Mouse (Mus musculus) heart, embryonic 14.5 days (tissue): ENCODE data around the gene Vmn1r222. TPM values are rescaled to one million over a fixed set of nuclear protein-coding genes. Genes with fewer than 3 reads are reported as not detected.
A peak's percentile ranks its signal among the peaks of the same experiment; 100 is the strongest.
"Not testable (repeated sequence)": the region's sequence is repeated elsewhere in the genome, so short reads cannot be mapped to it uniquely, and the experiment has no call there.

Experiments used
- ATAC-seq: fragments of 200-750 bp; cut with Nextera tagmentation; 2 replicates; pipeline ENCODE4 v1.8.0; 2017; ENCODE audit warnings: low read depth, moderate TSS enrichment; ENCODE audit not compliant: insufficient number of reproducible peaks, insufficient read depth, low FRiP score
- H3K27ac ChIP-seq, 2 experiments: fragments of 200-500 bp in 1 of 2; fragments of 300-500 bp in 1 of 2; sonication (generic) in 1 of 2; replicated peaks in 1 of 2; 2 replicates each; pipeline ENCODE4 v1.5.1; 2012 to 2014; ENCODE audit warnings: low read depth in 2 of 2, low read length in 2 of 2, control low read depth in 1 of 2, mild to moderate bottlenecking in 1 of 2, mixed read lengths in 1 of 2; ENCODE audit not compliant: control insufficient read depth in 1 of 2, insufficient read depth in 1 of 2
- H3K27me3 ChIP-seq: fragments of 300-500 bp; sonication (generic); 2 replicates; pipeline ENCODE4 v1.6.1; 2014; ENCODE audit warnings: mild to moderate bottlenecking, low read length, control low read depth; ENCODE audit not compliant: control insufficient read depth, insufficient read depth
- H3K36me3 ChIP-seq: fragments of 300-500 bp; sonication (generic); 2 replicates; pipeline ENCODE4 v1.6.1; 2014; ENCODE audit warnings: mild to moderate bottlenecking, control low read depth, low read length, mixed read lengths; ENCODE audit not compliant: control insufficient read depth, insufficient read depth
- H3K4me1 ChIP-seq, 2 experiments: fragments of 200-500 bp in 1 of 2; fragments of 300-500 bp in 1 of 2; sonication (generic) in 1 of 2; 2 replicates each; pipeline ENCODE4 v1.6.1; 2012 to 2014; ENCODE audit warnings: low read length in 2 of 2, control low read depth in 1 of 2, mixed read lengths in 1 of 2; ENCODE audit not compliant: control insufficient read depth in 2 of 2, insufficient read depth in 2 of 2
- H3K4me2 ChIP-seq: fragments of 300-500 bp; sonication (generic); 2 replicates; pipeline ENCODE4 v1.6.1; 2014; ENCODE audit warnings: mild to moderate bottlenecking, low read length
- H3K4me3 ChIP-seq, 2 experiments: fragments of 200-500 bp in 1 of 2; fragments of 300-500 bp in 1 of 2; sonication (generic) in 1 of 2; 2 replicates each; pipeline ENCODE4 v1.5.1; 2012 to 2014; ENCODE audit warnings: low read length in 2 of 2, mild to moderate bottlenecking in 2 of 2, control low read depth in 1 of 2, low read depth in 1 of 2, moderate library complexity in 1 of 2; ENCODE audit not compliant: control insufficient read depth in 1 of 2, insufficient read depth in 1 of 2
- H3K9ac ChIP-seq: fragments of 300-500 bp; sonication (generic); 2 replicates; pipeline ENCODE4 v1.6.1; 2014; ENCODE audit warnings: mild to moderate bottlenecking, low read length
- H3K9me3 ChIP-seq: fragments of 300-500 bp; sonication (generic); 2 replicates; pipeline ENCODE4 v1.6.1; 2016; ENCODE audit warnings: low read length, control low read depth; ENCODE audit not compliant: control insufficient read depth
- WGBS: fragments of 180-500 bp; shearing (Covaris S2); extraction: QIAGEN DNeasy Blood & Tissue Kit; methylation state at CpG from one replicate; pipeline ENCODE4 v1.1.7; 2014; 5-methylcytosine and 5-hydroxymethylcytosine counted together
- polyA plus RNA-seq: library from polyadenylated mRNA; unstranded; fragments of >200 nt; fragmentation: Nextera tagmentation; extraction: Ambion mirVana; gene quantifications from 2 replicates; pipeline ENCODE4 v1.2.1, GENCODE M21; 2014

Gene Vmn1r222
- not detected in 2 replicates for polyA plus RNA-seq

GRCm38 (mm10) chr13:23235847-23236246, at the start of gene Vmn1r222:
TSS of gene Vmn1r222 (minus strand) at chr13:23235947.
- not testable (repeated sequence) for H3K9me3 ChIP-seq, H3K27me3 ChIP-seq, H3K4me1 ChIP-seq, H3K4me2 ChIP-seq, H3K36me3 ChIP-seq, ATAC-seq, H3K27ac ChIP-seq, H3K9ac ChIP-seq, H3K4me3 ChIP-seq

GRCm38 (mm10) chr13:23285191-23285920, 49.6 kb upstream of the Vmn1r222 start:
- H3K36me3 ChIP-seq: no peaks in the 10 kb centered on the region
- H3K9ac ChIP-seq: no peak overlapping the region
- no peak for ATAC-seq
- 2% methylated on average over 22 of the region's 22 CpGs for WGBS
- H3K9me3 ChIP-seq: no peaks in the 10 kb centered on the region
- H3K4me1 ChIP-seq: peaks cover 0 to 6% of the 10 kb centered on the region in 2 experiments; a peak in 2 of 4 replicates
- H3K27me3 ChIP-seq: 0 out of 2 replicates have a peak, but pooled peaks cover 3% of the 10 kb centered on the region
- peak overlapping the region; percentile 43 to 53 for H3K4me3 ChIP-seq
- H3K27ac ChIP-seq: no peak overlapping the region
- peak overlapping the region; percentile 83 for H3K4me2 ChIP-seq

- Histone ChIP-seq H3K4me2 (no peak overlapping the region), H3K4me3 (no peak overlapping the region), H3K9ac (no peak overlapping the region), H3K9me3 (no peaks in the 10 kb centered on the region), H3K4me1 (peaks cover 0 to under 1% of the 10 kb centered on the region in 2 experiments; a peak in 1 of 4 replicates), H3K27me3 (no peaks in the 10 kb centered on the region), H3K27ac (no peak overlapping the region), H3K36me3 (no peaks in the 10 kb centered on the region)
- WGBS: 82% methylated on average over 3 of the region's 3 CpGs
- ATAC-seq: no peak
Observed at GRCm38 (mm10) chr13:23279992-23280391, 44.2 kb upstream of the Vmn1r222 start.

- WGBS: 91% methylated on average over 4 of the region's 4 CpGs
- ATAC-seq: no peak
Observed at GRCm38 (mm10) chr13:23279576-23279975, 43.8 kb upstream of the Vmn1r222 start.

GRCm38 (mm10) chr13:23270321-23271101, 34.8 kb upstream of the Vmn1r222 start:
- peaks cover 4% of the 10 kb centered on the region; the same call in 1 of the 2 replicates for H3K27me3 ChIP-seq
- no peak overlapping the region; the same call in 1 of the 2 replicates for H3K9ac ChIP-seq
- peak overlapping the region; percentile 19 to 22 for H3K4me3 ChIP-seq
- H3K9me3 ChIP-seq: no peaks in the 10 kb centered on the region
- 2% methylated on average over 34 of the region's 34 CpGs for WGBS
- H3K4me1 ChIP-seq: peaks cover 0 to 2% of the 10 kb centered on the region in 2 experiments; a peak in 1 of 4 replicates
- H3K4me2 ChIP-seq: peak overlapping the region; percentile 59
- no peak overlapping the region for H3K27ac ChIP-seq
- no peaks in the 10 kb centered on the region for H3K36me3 ChIP-seq
- ATAC-seq: 0 out of 2 replicates have a peak, but pooled peaks have one; percentile 39

More at GRCm38 (mm10) chr13:23279576-23279975, 43.8 kb upstream of the Vmn1r222 start:
- Histone ChIP-seq H3K4me3 (no peak overlapping the region), H3K9me3 (no peaks in the 10 kb centered on the region), H3K4me1 (no peaks in the 10 kb centered on the region), H3K27me3 (no peaks in the 10 kb centered on the region), H3K36me3 (no peaks in the 10 kb centered on the region), H3K27ac (no peak overlapping the region), H3K9ac (no peak overlapping the region), H3K4me2 (no peak overlapping the region)

- WGBS: 18% methylated on average over 11 of the region's 11 CpGs
- peak overlapping the region; percentile 19 to 22; a peak in 3 of 4 replicates for H3K4me3 ChIP-seq
- peaks cover 4% of the 10 kb centered on the region; the same call in 1 of the 2 replicates for H3K27me3 ChIP-seq
- no peaks in the 10 kb centered on the region for H3K9me3 ChIP-seq
- H3K36me3 ChIP-seq: no peaks in the 10 kb centered on the region
- peak overlapping the region; percentile 59 for H3K4me2 ChIP-seq
- ATAC-seq: no peak
- no peak overlapping the region for H3K27ac ChIP-seq
- H3K9ac ChIP-seq: no peak overlapping the region
- peaks cover 0 to 2% of the 10 kb centered on the region in 2 experiments; a peak in 1 of 4 replicates for H3K4me1 ChIP-seq
Observed at GRCm38 (mm10) chr13:23269681-23270080, 33.9 kb upstream of the Vmn1r222 start.

- not testable (repeated sequence) for H3K36me3 ChIP-seq, H3K9me3 ChIP-seq, H3K9ac ChIP-seq, H3K27me3 ChIP-seq, H3K4me3 ChIP-seq, H3K4me1 ChIP-seq, H3K4me2 ChIP-seq, ATAC-seq, H3K27ac ChIP-seq
- 43% methylated on average over 4 of the region's 4 CpGs for WGBS
Observed at GRCm38 (mm10) chr13:23269127-23269526, 33.4 kb upstream of the Vmn1r222 start.
